Mouse (Mus musculus): ENCODE data around the gene Abhd2.

GRCm38 (mm10) chr7:79391471-79391870 lies 118.5 kb downstream of the Abhd2 start:
- TF ChIP-seq POLR2A (IDR thresholded peaks at IDR 0.05; ENCODE audit: borderline replicate concordance, control insufficient read depth, low read depth, low read length) (no peak), CTCF (IDR thresholded peaks at IDR 0.05; ENCODE audit: control insufficient read depth, insufficient read depth, low read length) (no peak)

All from bone marrow, adult 2 months (tissue).